Mouse (Mus musculus) embryonic facial prominence, embryonic 15.5 days (tissue): ENCODE data around the gene Casq2. TPM values are rescaled to one million over a fixed set of nuclear protein-coding genes. Genes with fewer than 3 reads are reported as not detected.
"Not testable (repeated sequence)": the region's sequence is repeated elsewhere in the genome, so short reads cannot be mapped to it uniquely, and the experiment has no call there.

ENCODE experiments used
- ATAC-seq: fragments of 200-750 bp; cut with Nextera tagmentation; 2 replicates; pipeline ENCODE4 v1.8.0; 2017; ENCODE audit warnings: low read depth, moderate TSS enrichment; ENCODE audit not compliant: insufficient number of reproducible peaks, low FRiP score, low TSS enrichment
- H3K27ac ChIP-seq: fragments of 300-500 bp; sonication (generic); replicated peaks from 2 replicates; pipeline ENCODE4 v1.5.1; 2015; ENCODE audit warnings: mild to moderate bottlenecking, inconsistent platforms
- H3K27me3 ChIP-seq: fragments of 300-500 bp; sonication (generic); 2 replicates; pipeline ENCODE4 v1.6.1; 2015; ENCODE audit warnings: inconsistent platforms
- H3K36me3 ChIP-seq: fragments of 300-500 bp; sonication (generic); 2 replicates; pipeline ENCODE4 v1.6.1; 2015; ENCODE audit warnings: mild to moderate bottlenecking, inconsistent platforms
- H3K4me1 ChIP-seq: fragments of 300-500 bp; sonication (generic); 2 replicates; pipeline ENCODE4 v1.6.1; 2015; ENCODE audit warnings: inconsistent platforms
- H3K4me2 ChIP-seq: fragments of 300-500 bp; sonication (generic); replicated peaks from 2 replicates; pipeline ENCODE4 v1.6.1; 2015; ENCODE audit warnings: mild to moderate bottlenecking, inconsistent platforms
- H3K4me3 ChIP-seq: fragments of 300-500 bp; sonication (generic); replicated peaks from 2 replicates; pipeline ENCODE4 v1.5.1; 2015; ENCODE audit warnings: mild to moderate bottlenecking, inconsistent platforms
- H3K9ac ChIP-seq: fragments of 300-500 bp; sonication (generic); 2 replicates; pipeline ENCODE4 v1.6.1; 2015; ENCODE audit warnings: inconsistent platforms
- H3K9me3 ChIP-seq: fragments of 300-500 bp; sonication (generic); replicated peaks from 2 replicates; pipeline ENCODE4 v1.6.1; 2016; ENCODE audit warnings: inconsistent platforms
- WGBS: fragments of 180-500 bp; shearing (Covaris S2); methylation state at CpG from one replicate; pipeline ENCODE4 v1.1.7; 2015; 5-methylcytosine and 5-hydroxymethylcytosine counted together
- polyA plus RNA-seq: library from polyadenylated mRNA; unstranded; fragments of >200 nt; fragmentation: Nextera tagmentation; extraction: Ambion mirVana; gene quantifications from 2 replicates; pipeline ENCODE4 v1.2.1, GENCODE M21; 2015

Casq2 gene
- polyA plus RNA-seq, 1 experiment from 2014 or later: 77.5 TPM

DNA sequence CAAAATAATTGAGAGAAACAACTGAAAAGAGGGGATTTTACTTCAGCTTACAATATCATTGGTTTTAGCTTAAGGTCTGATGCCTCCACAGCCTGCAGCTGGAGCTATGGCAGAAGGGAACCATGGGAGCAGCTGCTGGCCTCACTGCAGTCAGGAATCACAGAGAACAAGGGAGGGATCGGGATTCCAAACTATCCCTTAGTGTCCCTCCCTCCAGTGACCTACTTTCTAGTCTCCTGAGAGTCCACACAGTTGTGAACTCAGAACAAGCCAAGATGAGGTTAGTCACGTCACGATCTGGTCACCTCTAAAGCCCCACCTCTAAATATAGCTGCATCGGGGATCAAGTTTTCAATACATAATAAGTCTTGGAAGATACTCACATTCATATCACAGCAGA lies 61.0 kb downstream of the Casq2 start:
- H3K9ac ChIP-seq: no peak overlapping the region
- H3K36me3 ChIP-seq: no peaks in the 10 kb centered on the region
- H3K4me2 ChIP-seq: no peak overlapping the region
- H3K4me3 ChIP-seq: no peak overlapping the region
- H3K27ac ChIP-seq: no peak overlapping the region
- ATAC-seq: no peak
- H3K4me1 ChIP-seq: peaks cover 10% of the 10 kb centered on the region; the same call in 1 of the 2 replicates
- no peaks in the 10 kb centered on the region for H3K9me3 ChIP-seq
- 75% methylated on average over 4 of the region's 4 CpGs for WGBS
- no peaks in the 10 kb centered on the region for H3K27me3 ChIP-seq

DNA sequence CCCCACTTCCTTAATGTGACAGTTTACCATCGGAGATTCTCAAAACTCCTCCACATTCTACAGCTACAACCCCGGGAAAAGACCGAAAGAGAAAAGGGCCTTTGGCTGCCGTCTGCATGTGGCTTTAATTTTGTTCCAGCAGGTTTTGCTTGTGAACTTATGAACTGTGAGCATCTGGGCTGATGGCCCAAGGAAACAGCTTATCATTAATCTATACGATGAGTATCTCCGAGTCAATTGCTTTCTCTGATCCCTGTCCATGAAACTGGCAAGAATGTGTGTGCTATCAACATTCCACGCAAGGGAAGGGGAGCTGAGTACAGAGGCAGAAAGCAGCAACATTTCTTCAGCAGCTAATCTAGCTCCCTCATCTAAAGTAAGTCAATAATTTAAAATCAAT lies 63.7 kb downstream of the Casq2 start:
- no peaks in the 10 kb centered on the region for H3K36me3 ChIP-seq
- no peak overlapping the region for H3K4me3 ChIP-seq
- no peak overlapping the region for H3K27ac ChIP-seq
- H3K9ac ChIP-seq: no peak overlapping the region
- H3K4me2 ChIP-seq: no peak overlapping the region
- H3K4me1 ChIP-seq: peaks cover 17% of the 10 kb centered on the region; the same call in 1 of the 2 replicates
- H3K9me3 ChIP-seq: no peaks in the 10 kb centered on the region
- 19% methylated on average over 7 of the region's 7 CpGs for WGBS
- ATAC-seq: no peak
- H3K27me3 ChIP-seq: no peaks in the 10 kb centered on the region

DNA sequence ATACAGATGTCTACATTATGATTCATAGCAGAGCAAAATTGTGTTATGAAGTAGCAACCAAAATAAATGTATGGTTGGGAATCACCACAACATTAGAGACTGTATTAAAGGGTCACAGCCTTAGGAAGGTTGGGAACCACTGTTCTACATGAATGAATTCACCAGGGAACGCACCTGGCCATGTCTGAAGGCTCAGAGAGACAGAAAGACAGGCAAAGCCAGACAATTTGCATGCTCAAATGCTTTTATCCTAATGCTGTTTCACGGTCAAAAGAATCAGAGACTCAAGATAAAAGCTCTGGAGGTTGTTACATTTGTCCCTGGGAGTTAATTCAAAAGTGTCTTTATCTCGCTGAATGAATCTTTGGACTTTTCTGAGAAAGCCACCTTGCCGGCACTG lies 65.6 kb downstream of the Casq2 start:
- peak overlapping the region; percentile 65; the same call in 1 of the 2 replicates for H3K27ac ChIP-seq
- ATAC-seq: no peak
- WGBS: 32% methylated on average over 4 of the region's 4 CpGs

DNA sequence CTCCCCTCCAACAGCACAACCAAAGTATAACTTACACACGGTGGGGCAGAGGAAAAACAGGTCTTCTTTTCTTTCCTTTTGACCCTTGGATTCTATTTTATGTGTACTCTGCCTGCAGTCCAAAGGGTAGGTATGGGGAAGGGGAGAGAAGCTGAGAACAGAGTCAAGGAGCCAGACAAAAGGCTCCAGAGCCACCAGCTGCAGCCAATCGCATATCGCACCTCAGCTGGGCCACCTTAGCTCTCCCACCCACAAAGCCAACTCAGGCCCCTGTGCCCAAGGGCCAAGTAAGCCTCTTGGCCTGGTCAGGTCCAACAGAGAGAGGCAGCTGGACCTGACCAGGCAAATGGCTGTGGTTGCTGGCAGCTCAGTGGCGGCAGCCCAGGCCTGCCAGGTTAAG lies 66.3 kb downstream of the Casq2 start:
- H3K4me3 ChIP-seq: no peak overlapping the region
- peak overlapping the region; percentile 65 for H3K27ac ChIP-seq
- no peaks in the 10 kb centered on the region for H3K27me3 ChIP-seq
- H3K9me3 ChIP-seq: no peaks in the 10 kb centered on the region
- no peak overlapping the region for H3K9ac ChIP-seq
- 38% methylated on average over 4 of the region's 4 CpGs for WGBS
- peaks cover 17% of the 10 kb centered on the region; the same call in 1 of the 2 replicates for H3K4me1 ChIP-seq
- no peak for ATAC-seq
- H3K36me3 ChIP-seq: peaks cover 9% of the 10 kb centered on the region
- no peak overlapping the region for H3K4me2 ChIP-seq

More for the DNA sequence above, 65.6 kb downstream of the Casq2 start:
- no peak overlapping the region for H3K4me3 ChIP-seq
- no peaks in the 10 kb centered on the region for H3K9me3 ChIP-seq
- no peak overlapping the region for H3K9ac ChIP-seq
- no peak overlapping the region for H3K4me2 ChIP-seq
- H3K4me1 ChIP-seq: peaks cover 17% of the 10 kb centered on the region; the same call in 1 of the 2 replicates
- H3K27me3 ChIP-seq: no peaks in the 10 kb centered on the region
- peaks cover 3% of the 10 kb centered on the region; the same call in 1 of the 2 replicates for H3K36me3 ChIP-seq

DNA sequence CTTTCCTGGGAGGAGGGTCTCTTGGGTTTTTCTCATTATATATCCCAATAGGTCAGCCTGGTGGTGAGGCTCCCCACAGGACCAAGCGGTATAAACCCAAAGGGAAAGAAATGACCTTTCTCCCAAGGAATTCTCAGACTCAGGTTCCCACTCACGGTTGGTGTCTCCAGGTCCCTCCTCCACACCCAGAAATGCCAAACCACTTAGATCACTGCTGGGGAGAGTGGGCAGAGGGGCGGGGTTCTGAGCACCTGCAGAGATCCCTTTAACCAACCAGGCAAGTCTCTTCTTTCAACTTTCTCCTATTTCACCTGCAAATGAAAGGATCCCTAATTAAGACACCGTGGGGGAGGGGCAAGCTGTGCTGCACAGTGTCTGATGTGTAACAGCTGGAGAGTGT lies 66.7 kb downstream of the Casq2 start:
- 19% methylated on average over 4 of the region's 4 CpGs for WGBS
- no peak overlapping the region for H3K4me3 ChIP-seq

DNA sequence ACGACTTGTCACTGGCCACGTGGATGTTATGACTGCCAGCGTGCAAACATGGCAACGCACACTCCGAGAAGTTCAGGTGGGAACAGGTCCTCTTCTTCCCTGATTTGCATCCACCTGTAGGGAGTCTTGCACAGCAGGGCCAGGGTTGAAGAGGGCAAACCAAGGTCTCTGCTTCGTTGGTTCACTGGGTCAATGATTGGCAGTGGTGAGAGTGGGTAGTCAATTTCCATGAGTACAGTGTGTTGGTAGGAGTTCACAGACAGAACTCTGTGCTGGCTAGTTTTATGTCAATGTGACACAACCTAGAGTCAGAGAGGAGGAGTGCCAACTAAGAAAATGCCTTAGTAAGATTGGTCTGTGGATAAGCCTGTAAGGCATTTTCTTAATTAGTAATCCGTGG lies 67.9 kb downstream of the Casq2 start:
- H3K27me3 ChIP-seq: no peaks in the 10 kb centered on the region

More for the DNA sequence above, 66.7 kb downstream of the Casq2 start:
- Histone ChIP-seq H3K4me2 (no peak overlapping the region), H3K4me1 (peaks cover 17% of the 10 kb centered on the region; the same call in 1 of the 2 replicates), H3K27ac (peak overlapping the region; percentile 65), H3K9me3 (no peaks in the 10 kb centered on the region), H3K36me3 (peaks cover 13% of the 10 kb centered on the region), H3K27me3 (no peaks in the 10 kb centered on the region), H3K9ac (no peak overlapping the region)
- 0 out of 2 replicates have a peak, but pooled peaks have one; percentile 50 for ATAC-seq

DNA sequence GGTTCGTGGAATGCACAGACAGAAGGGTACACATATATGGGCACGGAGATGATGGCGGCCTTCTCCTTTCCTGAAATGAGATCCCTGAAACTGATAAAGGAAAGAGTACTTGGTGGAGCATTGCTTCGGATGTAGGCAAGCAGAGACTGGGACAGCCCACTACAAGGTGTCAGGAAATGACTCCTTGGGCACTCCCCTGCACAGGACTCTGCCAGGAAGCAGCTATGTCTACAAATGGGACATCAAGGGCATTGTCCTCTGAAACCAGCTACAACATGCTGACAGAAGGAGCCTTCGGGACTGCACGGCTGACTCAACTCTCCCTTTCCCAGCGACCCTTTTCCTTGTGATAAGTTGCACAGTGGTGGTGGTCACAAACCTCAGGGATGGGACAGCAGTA lies 70.5 kb downstream of the Casq2 start:
- no peaks in the 10 kb centered on the region for H3K9me3 ChIP-seq
- WGBS: 86% methylated on average over 7 of the region's 7 CpGs
- no peak overlapping the region for H3K4me2 ChIP-seq
- H3K36me3 ChIP-seq: peaks cover 36% of the 10 kb centered on the region
- H3K27ac ChIP-seq: no peak overlapping the region
- no peak overlapping the region for H3K9ac ChIP-seq
- H3K27me3 ChIP-seq: no peaks in the 10 kb centered on the region
- no peak overlapping the region for H3K4me3 ChIP-seq
- no peak for ATAC-seq
- H3K4me1 ChIP-seq: peaks cover 24% of the 10 kb centered on the region

More for the DNA sequence above, 67.9 kb downstream of the Casq2 start:
- no peaks in the 10 kb centered on the region for H3K9me3 ChIP-seq
- 83% methylated on average over 7 of the region's 7 CpGs for WGBS
- ATAC-seq: no peak
- no peak overlapping the region for H3K4me3 ChIP-seq
- H3K4me1 ChIP-seq: peaks cover 22% of the 10 kb centered on the region
- H3K36me3 ChIP-seq: peaks cover 19% of the 10 kb centered on the region
- H3K27ac ChIP-seq: no peak overlapping the region
- no peak overlapping the region for H3K9ac ChIP-seq
- no peak overlapping the region for H3K4me2 ChIP-seq

DNA sequence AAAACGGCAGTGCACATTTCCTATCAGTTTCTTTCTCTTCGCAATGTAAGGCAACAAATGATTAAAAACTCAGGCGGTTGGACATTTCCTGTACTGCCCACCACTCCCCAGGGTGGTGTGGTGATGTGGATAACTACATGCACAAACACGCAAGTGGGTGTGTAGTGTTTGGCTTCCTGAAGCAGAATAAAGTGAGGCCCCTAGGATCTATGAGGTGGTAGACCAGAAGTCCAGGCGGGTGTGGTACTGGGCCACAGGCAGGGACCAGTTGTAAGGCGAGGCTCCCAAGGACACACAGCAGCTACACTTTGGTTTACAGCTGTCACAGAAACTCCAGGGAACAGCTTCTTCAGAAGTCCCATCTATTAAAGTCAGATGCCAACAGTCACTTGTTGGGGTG lies 71.4 kb downstream of the Casq2 start:
- Histone ChIP-seq H3K9ac (no peak overlapping the region), H3K9me3 (no peaks in the 10 kb centered on the region), H3K27ac (no peak overlapping the region), H3K27me3 (no peaks in the 10 kb centered on the region), H3K4me2 (no peak overlapping the region), H3K36me3 (peaks cover 40% of the 10 kb centered on the region), H3K4me3 (no peak overlapping the region), H3K4me1 (peaks cover 14% of the 10 kb centered on the region)
- ATAC-seq: no peak
- 87% methylated on average over 6 of the region's 6 CpGs for WGBS

DNA sequence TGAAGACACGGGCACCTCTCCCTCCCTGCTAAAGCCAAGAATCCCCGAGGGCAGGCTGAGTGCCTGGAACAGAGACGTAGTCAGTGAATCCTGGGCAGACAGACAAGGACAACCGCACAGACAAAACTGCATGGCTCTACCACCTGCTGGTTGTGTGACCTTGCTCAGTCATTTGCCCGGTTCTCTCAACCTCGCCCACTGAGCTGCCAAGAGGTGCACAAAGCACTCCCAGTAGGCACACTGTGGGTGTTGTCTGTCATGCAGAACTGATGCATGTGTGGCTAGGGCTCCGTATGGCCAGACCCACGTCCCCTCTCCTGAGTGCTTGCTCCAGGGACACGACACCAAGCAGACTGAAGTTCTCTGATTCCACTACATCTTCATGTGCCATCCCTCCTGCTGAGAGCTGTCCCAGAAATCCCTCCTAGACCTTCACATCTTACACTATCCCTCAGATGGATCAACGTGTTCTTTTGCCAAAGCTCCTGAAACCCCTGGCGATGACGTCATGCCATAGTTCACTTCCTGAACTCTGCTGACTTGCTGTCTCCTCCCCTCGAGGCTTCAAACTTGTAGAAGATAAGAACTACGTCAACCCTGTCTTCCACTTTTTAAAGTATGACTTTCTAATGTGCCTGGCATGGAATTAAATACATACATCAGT lies 72.7 kb downstream of the Casq2 start:
- Histone ChIP-seq H3K4me2 (no peak overlapping the region), H3K4me3 (no peak overlapping the region), H3K9ac (no peak overlapping the region), H3K27ac (peak overlapping the region; percentile 55; the same call in 1 of the 2 replicates), H3K4me1 (peaks cover 13% of the 10 kb centered on the region), H3K36me3 (peaks cover 51% of the 10 kb centered on the region), H3K9me3 (no peaks in the 10 kb centered on the region), H3K27me3 (no peaks in the 10 kb centered on the region)
- WGBS: 71% methylated on average over 14 of the region's 14 CpGs
- ATAC-seq: 0 out of 2 replicates have a peak, but pooled peaks have one; percentile 36

DNA sequence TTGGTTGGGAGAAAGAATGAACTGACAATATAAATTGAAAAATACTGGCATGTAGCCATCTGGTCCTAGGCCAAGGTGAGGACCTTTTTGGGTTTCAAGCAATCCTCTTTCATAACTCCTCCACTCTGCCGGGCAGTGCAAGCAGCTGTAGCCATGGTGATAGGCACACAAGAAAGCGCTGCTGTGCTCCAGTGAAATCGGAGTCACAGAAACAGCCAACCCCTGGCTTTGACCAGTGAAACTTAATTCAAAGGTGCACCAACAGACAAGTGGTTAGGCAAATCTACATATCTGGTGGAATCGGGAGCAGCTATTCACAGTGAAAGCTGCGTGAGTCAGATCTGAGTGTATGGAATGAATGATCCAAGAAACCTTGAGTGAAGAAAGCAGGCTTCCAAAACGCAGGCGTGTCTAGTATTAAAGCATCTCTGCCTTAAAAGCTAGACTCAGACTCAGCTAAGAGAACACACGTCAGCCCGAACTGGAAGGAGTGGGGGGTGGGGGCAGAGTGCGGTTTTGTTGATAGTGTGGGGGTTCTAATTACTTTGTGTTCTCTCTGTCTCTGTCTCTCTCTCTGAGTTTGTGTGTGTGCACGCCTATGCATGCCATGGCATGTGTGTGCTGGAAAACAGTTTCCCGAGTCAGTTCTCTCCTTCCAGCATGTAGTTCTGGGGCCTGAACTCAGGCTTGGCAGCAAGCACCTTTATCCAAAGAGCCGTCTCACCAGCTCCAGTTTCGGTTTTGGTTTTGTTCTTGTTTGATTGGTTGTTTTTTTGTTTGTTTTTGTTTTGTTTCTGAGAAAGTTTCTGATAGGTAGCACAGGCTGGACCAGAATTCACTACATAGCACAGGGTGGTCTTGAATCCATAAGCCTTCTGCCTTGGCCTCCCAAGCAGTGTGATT lies 73.5 kb downstream of the Casq2 start:
- no peak overlapping the region for H3K9ac ChIP-seq
- peaks cover 55% of the 10 kb centered on the region for H3K36me3 ChIP-seq
- no peaks in the 10 kb centered on the region for H3K27me3 ChIP-seq
- H3K9me3 ChIP-seq: no peaks in the 10 kb centered on the region
- H3K4me2 ChIP-seq: no peak overlapping the region
- ATAC-seq: 0 out of 2 replicates have a peak, but pooled peaks have one; percentile 66
- no peak overlapping the region for H3K4me3 ChIP-seq
- 54% methylated on average over 14 of the region's 14 CpGs for WGBS
- peak overlapping the region; percentile 55; the same call in 1 of the 2 replicates for H3K27ac ChIP-seq
- H3K4me1 ChIP-seq: peaks cover 13% of the 10 kb centered on the region

DNA sequence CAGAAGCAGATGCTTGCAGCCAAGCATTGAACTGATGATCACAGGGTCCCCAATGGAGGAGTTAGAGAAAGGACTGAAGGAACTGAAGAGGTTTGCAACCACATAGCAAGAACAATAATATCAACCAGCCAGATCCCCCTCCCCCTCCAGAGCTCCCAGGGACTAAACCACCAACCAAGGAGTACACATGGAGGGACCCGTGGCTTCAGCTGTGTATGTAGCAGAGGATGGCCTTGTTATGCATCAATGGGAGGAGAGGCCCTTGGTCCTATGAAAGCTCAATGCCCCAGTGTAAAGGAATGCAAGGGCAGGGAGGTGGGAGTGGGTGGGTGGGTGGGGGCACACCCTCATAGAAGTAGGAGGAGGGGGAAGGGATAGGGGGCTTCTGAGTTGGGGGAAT lies 77.6 kb downstream of the Casq2 start:
- Histone ChIP-seq H3K36me3 (peaks cover 41% of the 10 kb centered on the region), H3K4me1 (peaks cover 26% of the 10 kb centered on the region)
- WGBS: 81% methylated on average over 1 of the region's 1 CpGs
- not testable (repeated sequence) for ATAC-seq, H3K4me3 ChIP-seq, H3K4me2 ChIP-seq, H3K27me3 ChIP-seq, H3K27ac ChIP-seq, H3K9me3 ChIP-seq, H3K9ac ChIP-seq
